Mouse (Mus musculus) G1E (cell line): ENCODE results near the gene Rap1gap2.

Experiments used
- CTCF ChIP-seq: IDR thresholded peaks from 2 replicates; pipeline ENCODE4 v1.5.1; 2012; ENCODE audit warnings: low read depth, low read length, inconsistent platforms, mixed read lengths
- GATA1 ChIP-seq: IDR thresholded peaks from 2 replicates; pipeline ENCODE4 v1.6.1; 2012; ENCODE audit warnings: borderline replicate concordance, low read length, inconsistent platforms, mixed read lengths
- GATA2 ChIP-seq: IDR thresholded peaks from 2 replicates; pipeline ENCODE4 v1.6.1; 2012; ENCODE audit warnings: low read depth, low read length, inconsistent platforms, borderline replicate concordance
- POLR2AphosphoS5 ChIP-seq: IDR thresholded peaks from 2 replicates; pipeline ENCODE4 v1.6.1; 2012; ENCODE audit warnings: low read depth, low read length, inconsistent platforms; ENCODE audit not compliant: insufficient replicate concordance
- TAL1 ChIP-seq: conservative IDR thresholded peaks from 2 replicates; pipeline ENCODE4 v1.6.1; 2012; ENCODE audit warnings: low read depth, low read length, inconsistent platforms, mixed read lengths

- TF ChIP-seq CTCF (no peak), POLR2AphosphoS5 (no peak), GATA1 (no peak), TAL1 (no peak), GATA2 (no peak)
Measured at GRCm38 (mm10) chr11:74619201-74619955, 8.7 kb upstream of the Rap1gap2 start, which contains the start of gene Ccdc92b.
